Mouse (Mus musculus): ENCODE data around the gene Cacna1c. TPM values are rescaled to one million over a fixed set of nuclear protein-coding genes. Genes with fewer than 3 reads are reported as not detected.
A peak's percentile ranks its signal among the peaks of the same experiment; 100 is the strongest.

Gene Cacna1c
- polyA plus RNA-seq, 1 experiment from 2014 or later = 4.0 TPM

DNA sequence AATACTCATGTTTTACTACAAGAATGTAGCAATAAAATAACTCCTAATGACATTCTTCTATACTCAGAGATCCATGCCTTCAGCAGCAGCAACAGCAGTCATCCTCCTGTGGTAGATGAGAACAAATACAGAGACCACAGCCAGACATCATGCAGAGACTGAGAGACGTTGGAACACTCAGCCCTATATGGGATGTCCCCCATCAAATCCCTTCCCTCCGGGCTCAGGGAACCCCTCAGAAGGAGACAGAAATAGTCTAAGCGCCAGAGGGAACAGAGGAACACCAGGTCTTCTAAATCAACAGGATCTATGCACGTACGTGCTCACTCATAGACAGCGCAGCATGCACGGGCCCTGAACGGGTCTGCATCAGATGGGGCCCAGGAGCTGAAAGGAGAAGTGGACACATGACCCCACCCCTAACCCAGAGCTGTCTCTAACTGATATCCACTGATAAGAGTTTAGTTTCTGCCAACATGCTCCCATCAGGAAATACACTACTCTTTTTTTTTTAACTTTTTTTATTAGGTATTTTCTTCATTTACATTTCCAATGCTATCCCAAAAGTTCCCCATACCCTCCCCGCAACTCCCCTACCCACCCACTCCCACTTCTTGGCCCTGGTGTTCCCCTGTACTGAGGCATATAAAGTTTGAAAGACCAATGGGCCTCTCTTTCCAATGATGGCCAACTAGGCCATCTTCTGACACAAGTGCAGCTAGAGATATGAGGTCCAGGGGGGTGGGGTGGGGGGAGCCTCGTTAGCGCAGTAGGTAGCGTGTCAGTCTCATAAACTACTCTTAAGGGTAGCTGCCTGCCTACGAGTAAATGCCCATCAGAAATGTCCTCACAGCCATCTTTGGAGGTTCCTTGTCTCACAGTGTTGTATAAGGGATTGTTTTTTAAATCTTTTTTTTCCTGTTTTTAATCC is 182.8 kb downstream of the Cacna1c start:
- Histone ChIP-seq H3K4me2 (no peak overlapping the region), H3K36me3 (no peaks in the 10 kb centered on the region), H3K4me3 (replicated peaks) (no peak overlapping the region), H3K9ac (no peak overlapping the region), H3K27ac (no peak overlapping the region), H3K27me3 (replicated peaks) (no peaks in the 10 kb centered on the region), H3K4me1 (no peaks in the 10 kb centered on the region), H3K9me3 (no peaks in the 10 kb centered on the region)
- 84% methylated on average over 13 of the region's 13 CpGs for WGBS
- peak; percentile 94 for ATAC-seq (ENCODE audit: insufficient read depth, low FRiP score, low read depth)

- whole genome bisulfite sequencing = 64% methylated on average over 3 of the region's 3 CpGs
- Histone ChIP-seq H3K9me3 (no peaks in the 10 kb centered on the region), H3K4me1 (no peaks in the 10 kb centered on the region), H3K4me3 (replicated peaks) (no peak overlapping the region), H3K36me3 (no peaks in the 10 kb centered on the region), H3K9ac (no peak overlapping the region), H3K4me2 (no peak overlapping the region), H3K27ac (no peak overlapping the region), H3K27me3 (replicated peaks) (no peaks in the 10 kb centered on the region)
- no peak for ATAC-seq (ENCODE audit: insufficient read depth, low FRiP score, low read depth)
Observed at GRCm38 (mm10) chr6:119010875-119011274, 185.3 kb downstream of the Cacna1c start.

DNA sequence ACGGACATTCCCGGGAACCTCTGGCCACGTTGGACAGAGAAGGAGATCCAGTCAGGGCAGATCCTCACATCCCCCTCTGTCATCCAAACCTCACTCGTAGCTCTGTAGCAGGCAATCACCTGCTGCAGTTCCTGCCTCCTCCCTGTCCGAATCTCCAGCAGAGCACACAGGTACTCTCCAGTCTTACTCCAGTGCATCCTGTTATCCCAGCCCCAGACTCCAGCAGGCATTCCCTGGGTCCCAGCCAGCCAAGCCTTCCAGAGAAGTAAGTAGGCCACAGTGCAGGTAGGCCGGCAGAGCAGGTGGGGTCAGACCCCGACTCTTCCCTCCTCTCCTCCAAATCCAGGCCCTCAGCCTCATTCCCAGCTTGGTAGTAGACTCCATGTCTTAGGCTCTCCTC is 186.7 kb downstream of the Cacna1c start:
- no peak for ATAC-seq (ENCODE audit: insufficient read depth, low FRiP score, low read depth)
- no peaks in the 10 kb centered on the region for H3K36me3 ChIP-seq
- H3K27ac ChIP-seq = no peak overlapping the region
- no peak overlapping the region for H3K4me3 ChIP-seq (replicated peaks)
- no peaks in the 10 kb centered on the region for H3K9me3 ChIP-seq
- H3K27me3 ChIP-seq (replicated peaks) = no peaks in the 10 kb centered on the region
- H3K4me2 ChIP-seq = no peak overlapping the region
- H3K4me1 ChIP-seq = no peaks in the 10 kb centered on the region
- WGBS = 83% methylated on average over 7 of the region's 7 CpGs
- no peak overlapping the region for H3K9ac ChIP-seq

DNA sequence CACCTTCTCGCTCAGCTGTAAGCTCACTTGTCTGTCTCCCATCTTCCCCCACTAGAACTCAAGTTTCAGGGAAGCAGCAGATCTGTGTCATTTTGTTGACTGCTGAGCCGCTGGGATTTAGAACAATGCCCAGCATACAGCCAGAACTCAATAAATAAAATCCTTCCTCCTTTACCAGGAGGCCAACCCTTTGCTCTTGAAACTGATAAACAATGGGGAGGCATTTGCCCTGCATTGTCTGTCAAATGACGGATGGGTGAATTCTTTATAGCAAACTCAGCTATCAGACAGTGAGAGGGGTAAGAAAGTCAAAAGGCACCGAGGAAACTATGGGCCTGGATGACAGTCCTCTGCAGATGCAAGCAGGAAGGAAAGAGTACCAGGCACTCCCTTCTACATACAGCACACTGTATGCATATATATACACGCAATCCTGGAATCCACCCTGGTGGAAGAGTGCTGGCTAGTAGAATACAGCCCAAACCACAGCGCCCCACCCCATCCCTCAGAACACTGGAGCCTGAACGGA is 187.5 kb downstream of the Cacna1c start:
- ATAC-seq (ENCODE audit: insufficient read depth, low FRiP score, low read depth) = no peak

GRCm38 (mm10) chr6:119004596-119004995 is 191.6 kb downstream of the Cacna1c start:
- no peaks in the 10 kb centered on the region for H3K9me3 ChIP-seq
- 92% methylated on average over 5 of the region's 5 CpGs for WGBS
- ATAC-seq (ENCODE audit: insufficient read depth, low FRiP score, low read depth) = no peak
- H3K27me3 ChIP-seq (replicated peaks) = no peaks in the 10 kb centered on the region
- no peak overlapping the region for H3K27ac ChIP-seq
- no peak overlapping the region for H3K9ac ChIP-seq
- no peaks in the 10 kb centered on the region for H3K36me3 ChIP-seq
- H3K4me1 ChIP-seq = no peaks in the 10 kb centered on the region
- H3K4me3 ChIP-seq (replicated peaks) = no peak overlapping the region
- H3K4me2 ChIP-seq = no peak overlapping the region

More for the DNA sequence above, 187.5 kb downstream of the Cacna1c start:
- no peaks in the 10 kb centered on the region for H3K4me1 ChIP-seq
- H3K4me2 ChIP-seq = no peak overlapping the region
- H3K9me3 ChIP-seq = no peaks in the 10 kb centered on the region
- no peaks in the 10 kb centered on the region for H3K36me3 ChIP-seq
- H3K9ac ChIP-seq = no peak overlapping the region
- no peaks in the 10 kb centered on the region for H3K27me3 ChIP-seq (replicated peaks)
- no peak overlapping the region for H3K4me3 ChIP-seq (replicated peaks)
- no peak overlapping the region for H3K27ac ChIP-seq
- 51% methylated on average over 7 of the region's 7 CpGs for WGBS

DNA sequence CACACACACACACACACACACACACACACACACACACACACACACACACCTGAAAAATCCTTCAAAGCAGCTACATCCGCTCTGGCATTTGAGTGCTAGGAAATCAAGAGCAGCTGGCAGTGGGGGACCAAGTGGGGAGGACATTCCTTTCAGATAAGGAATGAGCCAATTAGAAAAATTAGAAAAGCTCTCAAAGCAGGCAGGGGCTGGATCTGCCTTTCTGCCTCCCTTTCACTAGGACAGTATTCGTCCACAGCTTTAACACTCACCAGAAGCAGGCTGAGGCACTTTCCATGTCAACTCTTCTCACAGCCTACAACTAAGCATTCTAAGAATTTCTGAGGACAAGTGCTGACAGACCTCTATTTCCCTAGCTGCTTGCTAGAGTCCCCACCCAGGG is 194.8 kb downstream of the Cacna1c start:
- WGBS = 34% methylated on average over 2 of the region's 2 CpGs
- H3K4me2 ChIP-seq = no peak overlapping the region
- H3K27me3 ChIP-seq (replicated peaks) = no peaks in the 10 kb centered on the region
- no peaks in the 10 kb centered on the region for H3K4me1 ChIP-seq
- no peak overlapping the region for H3K9ac ChIP-seq
- no peak for ATAC-seq (ENCODE audit: insufficient read depth, low FRiP score, low read depth)
- H3K27ac ChIP-seq = no peak overlapping the region
- no peaks in the 10 kb centered on the region for H3K36me3 ChIP-seq
- no peak overlapping the region for H3K4me3 ChIP-seq (replicated peaks)
- H3K9me3 ChIP-seq = no peaks in the 10 kb centered on the region

GRCm38 (mm10) chr6:119000255-119000654 is 196.0 kb downstream of the Cacna1c start:
- Histone ChIP-seq H3K9ac (no peak overlapping the region), H3K4me1 (no peaks in the 10 kb centered on the region), H3K4me2 (no peak overlapping the region), H3K27me3 (replicated peaks) (no peaks in the 10 kb centered on the region), H3K4me3 (replicated peaks) (no peak overlapping the region), H3K36me3 (no peaks in the 10 kb centered on the region), H3K9me3 (no peaks in the 10 kb centered on the region), H3K27ac (no peak overlapping the region)
- WGBS = 57% methylated on average over 3 of the region's 3 CpGs
- ATAC-seq (ENCODE audit: insufficient read depth, low FRiP score, low read depth) = no peak

DNA sequence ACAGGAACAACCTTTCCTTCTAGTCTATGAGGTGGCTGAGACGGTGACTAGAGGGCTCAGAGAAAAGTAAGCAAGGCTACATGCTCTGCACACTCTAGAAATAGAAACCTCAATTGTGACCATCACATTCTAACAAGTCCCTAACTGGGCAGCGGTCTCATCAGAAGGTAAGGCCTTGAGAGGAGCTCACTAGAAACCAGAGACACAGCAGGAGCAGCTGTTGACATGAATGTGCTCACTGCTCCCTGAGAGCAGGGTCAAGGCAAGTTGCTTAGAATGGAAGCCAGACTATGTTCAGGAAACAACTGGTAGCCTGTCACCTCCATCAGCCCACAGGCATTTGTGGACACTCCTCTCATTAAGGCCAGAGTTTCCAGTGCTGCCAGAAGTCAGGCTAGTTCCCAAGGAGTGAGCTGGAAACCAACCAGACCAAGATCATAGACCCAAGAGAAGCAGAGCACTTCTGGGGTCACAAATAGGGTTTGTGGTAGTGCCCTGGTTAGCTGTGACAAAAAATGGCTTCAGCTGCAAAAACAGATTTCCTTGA is 196.8 kb downstream of the Cacna1c start:
- Histone ChIP-seq H3K27ac (no peak overlapping the region), H3K27me3 (replicated peaks) (no peaks in the 10 kb centered on the region), H3K4me2 (no peak overlapping the region), H3K4me3 (replicated peaks) (no peak overlapping the region), H3K9ac (no peak overlapping the region), H3K4me1 (no peaks in the 10 kb centered on the region), H3K36me3 (no peaks in the 10 kb centered on the region), H3K9me3 (no peaks in the 10 kb centered on the region)
- ATAC-seq (ENCODE audit: insufficient read depth, low FRiP score, low read depth) = no peak
- WGBS = 89% methylated on average over 2 of the region's 2 CpGs

DNA sequence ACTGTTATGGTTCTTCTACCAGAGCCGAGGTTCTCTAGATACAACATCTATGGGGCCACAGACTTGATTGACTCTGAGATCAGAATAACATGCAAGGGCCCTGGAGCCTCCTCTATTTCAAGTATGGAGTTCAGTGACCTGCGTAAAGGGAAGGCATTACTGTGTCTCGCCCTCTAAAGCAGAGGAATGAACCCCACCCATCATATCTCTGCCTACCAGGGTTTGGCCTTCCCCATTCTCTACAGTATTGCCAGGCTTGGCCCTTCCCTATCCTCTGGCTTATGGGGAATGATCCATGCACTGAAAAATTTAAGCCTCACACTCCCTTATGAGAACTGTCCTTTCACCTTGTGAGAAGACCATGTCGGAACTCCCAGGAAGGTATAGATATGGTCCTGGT is 198.8 kb downstream of the Cacna1c start:
- Histone ChIP-seq H3K27me3 (replicated peaks) (no peaks in the 10 kb centered on the region), H3K27ac (no peak overlapping the region), H3K36me3 (no peaks in the 10 kb centered on the region), H3K4me1 (no peaks in the 10 kb centered on the region), H3K4me3 (replicated peaks) (no peak overlapping the region), H3K9ac (no peak overlapping the region), H3K9me3 (no peaks in the 10 kb centered on the region), H3K4me2 (no peak overlapping the region)
- WGBS = 84% methylated on average over 4 of the region's 4 CpGs
- no peak; the same call in 1 of the 2 replicates for ATAC-seq (ENCODE audit: insufficient read depth, low FRiP score, low read depth)

DNA sequence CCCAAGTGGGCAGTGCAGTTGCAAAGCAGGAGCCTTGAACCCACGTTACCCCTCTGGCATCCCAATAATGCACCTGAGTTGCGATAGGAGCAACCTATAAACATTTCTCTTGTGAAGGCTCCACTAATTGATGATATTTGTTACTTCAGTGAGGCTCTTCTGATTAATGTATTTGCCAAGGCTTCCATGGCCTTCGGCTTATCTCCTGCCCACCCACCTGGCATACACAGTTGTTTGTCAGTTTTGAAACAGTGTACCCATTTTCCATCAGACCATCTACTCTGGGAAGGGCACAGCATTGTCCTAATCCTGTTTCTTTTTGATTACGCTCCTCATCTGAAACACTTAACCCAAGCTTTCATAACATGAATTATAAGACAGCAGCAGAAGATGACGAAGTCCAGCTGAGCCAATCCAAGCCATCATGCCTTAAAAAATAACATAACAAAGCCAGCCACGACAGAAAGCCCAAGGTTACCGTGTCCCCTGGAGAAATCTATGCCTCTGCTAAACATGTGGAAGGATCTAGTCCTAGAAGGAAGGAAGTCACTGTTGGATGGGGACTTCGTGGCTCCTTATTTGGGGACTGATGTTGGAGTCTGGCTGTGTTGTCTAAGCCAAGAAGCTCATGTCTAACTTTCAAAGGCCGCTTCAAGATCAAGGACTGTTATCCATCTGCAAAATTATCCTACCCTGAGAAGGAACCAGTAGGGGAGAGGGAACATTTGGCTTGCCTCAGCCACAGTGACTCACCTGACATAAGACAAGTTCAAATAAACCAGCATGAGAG is 201.8 kb downstream of the Cacna1c start:
- H3K9ac ChIP-seq = no peak overlapping the region
- no peak overlapping the region for H3K4me3 ChIP-seq (replicated peaks)
- no peaks in the 10 kb centered on the region for H3K9me3 ChIP-seq
- no peak overlapping the region for H3K4me2 ChIP-seq
- H3K4me1 ChIP-seq = no peaks in the 10 kb centered on the region
- no peaks in the 10 kb centered on the region for H3K27me3 ChIP-seq (replicated peaks)
- no peak overlapping the region for H3K27ac ChIP-seq
- WGBS = 64% methylated on average over 9 of the region's 9 CpGs
- ATAC-seq (ENCODE audit: insufficient read depth, low FRiP score, low read depth) = no peak
- no peaks in the 10 kb centered on the region for H3K36me3 ChIP-seq

GRCm38 (mm10) chr6:118992391-118992790 is 203.8 kb downstream of the Cacna1c start:
- Histone ChIP-seq H3K4me2 (no peak overlapping the region), H3K36me3 (no peaks in the 10 kb centered on the region), H3K27ac (no peak overlapping the region), H3K4me3 (replicated peaks) (no peak overlapping the region), H3K4me1 (no peaks in the 10 kb centered on the region), H3K9me3 (no peaks in the 10 kb centered on the region), H3K9ac (no peak overlapping the region), H3K27me3 (replicated peaks) (no peaks in the 10 kb centered on the region)
- ATAC-seq (ENCODE audit: insufficient read depth, low FRiP score, low read depth) = no peak
- WGBS = 67% methylated on average over 6 of the region's 6 CpGs

Measured in stomach, embryonic 15.5 days (tissue).